Mouse (Mus musculus) gastrocnemius, postnatal 4 days (tissue): ENCODE results near the gene Sucnr1. TPM values are rescaled to one million over a fixed set of nuclear protein-coding genes. Genes with fewer than 3 reads are reported as not detected.

Experiments
- DNase-seq, 2 experiments: peaks; one replicate each; pipeline ENCODE4 v3.0.0; 2021 to 2022; ENCODE audit warnings: low spot score in 2 of 2, mixed read lengths in 2 of 2
- total RNA-seq, 2 experiments: library from RNA; stranded (reverse); gene quantifications; 2 replicates each; pipeline ENCODE4 v1.2.3; 2021

Sucnr1 gene
- total RNA-seq, 2 experiments from 2014 or later: 0.16 TPM; not detected in 1

DNA sequence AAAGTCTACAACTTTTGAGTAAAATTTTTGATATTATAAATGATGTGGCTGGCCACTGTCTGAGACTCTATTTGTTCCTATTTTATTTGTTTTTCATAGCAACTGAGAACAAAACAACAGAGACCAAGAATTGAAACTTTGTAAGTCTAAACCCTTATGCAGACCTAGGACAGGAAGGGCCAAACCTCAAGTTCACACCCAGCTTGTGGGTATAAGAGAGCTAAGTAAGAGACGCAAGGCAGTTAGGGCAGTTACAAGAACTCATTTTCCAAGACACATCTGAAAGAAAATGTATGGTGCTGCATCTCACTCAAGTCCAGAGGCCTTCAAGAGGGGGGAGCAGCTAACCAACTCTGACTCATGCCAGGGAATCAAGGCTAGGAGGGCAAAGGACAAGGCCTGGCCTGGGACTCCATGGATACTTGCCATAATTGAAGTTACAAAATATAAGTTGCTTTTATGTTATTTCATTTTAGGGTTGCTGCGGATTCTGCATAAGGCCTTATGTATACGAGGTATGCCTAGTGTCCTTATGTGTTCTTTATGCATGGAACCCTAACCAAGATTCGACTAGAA lies 29.6 kb downstream of the Sucnr1 start:
- DNase-seq: no peak

DNA sequence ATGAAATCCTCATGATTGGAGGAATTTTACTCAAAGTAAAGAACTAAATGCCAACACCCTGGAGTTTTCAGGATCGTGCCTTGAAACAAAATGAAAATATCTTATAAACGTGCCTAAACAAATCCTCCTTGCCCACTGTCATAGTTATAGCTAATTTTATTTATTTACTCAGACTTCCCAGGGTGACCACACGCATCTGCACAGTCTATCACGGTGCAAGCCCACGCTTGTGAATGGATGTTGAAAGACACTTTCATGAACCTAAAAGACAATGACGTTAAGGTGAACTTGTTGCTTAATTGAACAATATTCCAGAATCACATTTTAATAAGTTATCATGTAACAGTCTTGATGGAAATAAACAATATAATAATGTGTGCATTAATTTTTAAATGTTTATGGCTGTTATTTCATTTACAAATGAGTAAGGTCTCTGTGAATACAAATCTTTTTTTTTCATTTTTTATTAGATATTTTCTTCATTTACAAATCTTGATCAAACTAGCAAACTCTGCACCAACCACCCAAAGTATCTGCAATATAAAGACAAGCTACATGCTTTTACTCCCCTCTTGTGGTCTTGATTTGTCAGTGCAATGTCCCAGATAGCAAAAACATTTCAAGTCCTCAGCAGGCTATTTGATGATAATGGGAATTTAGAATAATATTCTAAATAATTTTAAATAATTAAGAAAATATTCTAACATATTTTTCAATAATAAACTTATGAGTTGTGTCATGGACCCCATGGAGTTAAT lies 30.4 kb downstream of the Sucnr1 start:
- no peak for DNase-seq

DNA sequence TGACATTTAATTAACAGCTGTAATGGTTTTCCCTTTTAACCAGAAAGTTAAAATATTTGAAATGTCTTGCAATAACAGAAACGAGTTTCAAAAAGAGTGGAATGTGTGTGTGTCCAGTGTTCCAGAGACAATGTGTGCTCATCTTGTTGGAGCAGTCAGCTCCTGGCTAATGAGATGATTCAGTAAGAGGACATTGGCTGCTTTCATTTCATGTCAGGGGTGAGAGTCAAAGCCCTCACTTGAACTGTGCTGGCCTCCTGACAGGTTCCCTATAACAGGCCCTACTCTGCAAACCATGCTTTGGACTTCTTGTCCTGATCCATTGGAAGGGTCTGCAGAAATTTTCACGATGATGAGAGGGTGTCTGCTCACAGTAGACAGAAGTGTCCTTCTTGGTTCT lies 32.9 kb downstream of the Sucnr1 start:
- no peak for DNase-seq

DNA sequence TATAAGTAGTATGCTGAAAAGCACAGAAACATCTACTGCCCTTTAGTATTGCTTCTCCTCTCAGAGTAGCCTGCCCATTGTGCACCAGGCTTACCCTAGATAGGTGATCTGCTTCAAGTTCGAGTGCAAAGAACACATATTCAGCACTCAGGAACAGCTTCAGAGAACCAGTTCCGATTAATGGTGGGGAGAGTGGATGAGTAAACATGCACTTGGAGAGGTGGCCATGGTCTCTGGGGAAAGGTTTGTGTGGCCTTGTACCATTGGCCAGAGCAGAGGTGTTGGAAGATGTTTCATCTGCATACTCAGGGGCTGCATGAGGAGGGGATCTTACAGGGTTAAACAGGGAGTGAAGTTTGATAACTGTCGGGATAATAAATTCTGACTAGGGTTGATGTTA lies 39.8 kb downstream of the Sucnr1 start:
- no peak for DNase-seq

DNA sequence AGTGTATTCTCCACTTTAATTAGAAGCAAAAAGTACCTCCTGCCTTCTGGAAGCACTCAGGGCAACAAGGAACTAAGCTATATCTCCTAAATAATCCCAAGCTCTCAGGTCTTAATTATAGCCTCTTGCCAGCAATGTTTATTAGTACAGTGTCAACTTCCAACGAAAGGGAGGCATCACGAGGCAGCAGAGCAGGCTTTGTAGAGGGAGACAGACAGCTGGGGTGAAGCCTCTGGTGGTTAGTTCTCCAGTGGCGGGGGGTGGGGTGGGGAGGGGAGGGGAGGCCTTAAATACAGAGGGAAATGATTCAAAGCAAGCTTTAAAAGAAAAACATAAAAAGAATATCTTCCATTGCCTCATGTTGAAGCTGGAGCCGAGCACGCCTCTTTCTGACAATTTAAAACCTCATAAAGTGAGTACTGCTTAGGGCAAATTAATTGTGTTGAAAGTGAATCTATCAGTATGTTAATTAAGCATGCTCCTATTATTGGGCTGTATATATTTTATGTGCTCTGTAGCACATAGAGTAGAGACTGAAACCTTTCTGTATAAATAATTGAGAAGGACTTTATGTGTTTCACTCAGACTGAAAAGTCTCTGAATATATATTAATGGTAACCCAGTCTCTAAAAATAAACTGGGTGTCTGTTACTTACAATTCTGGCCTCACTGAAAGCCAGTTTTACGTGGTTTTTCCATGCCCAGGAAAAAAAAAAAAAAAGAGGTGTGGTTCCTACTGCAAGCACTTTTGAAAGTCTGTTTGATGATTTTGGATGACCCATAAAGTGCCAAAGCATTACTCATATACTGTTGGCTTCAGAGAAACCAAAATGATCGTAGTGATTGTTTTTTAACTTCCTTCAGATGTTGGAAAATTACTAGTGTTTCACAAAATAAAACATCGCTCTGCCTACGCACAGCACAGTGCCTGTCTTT lies 42.5 kb downstream of the Sucnr1 start:
- DNase-seq: no peak

DNA sequence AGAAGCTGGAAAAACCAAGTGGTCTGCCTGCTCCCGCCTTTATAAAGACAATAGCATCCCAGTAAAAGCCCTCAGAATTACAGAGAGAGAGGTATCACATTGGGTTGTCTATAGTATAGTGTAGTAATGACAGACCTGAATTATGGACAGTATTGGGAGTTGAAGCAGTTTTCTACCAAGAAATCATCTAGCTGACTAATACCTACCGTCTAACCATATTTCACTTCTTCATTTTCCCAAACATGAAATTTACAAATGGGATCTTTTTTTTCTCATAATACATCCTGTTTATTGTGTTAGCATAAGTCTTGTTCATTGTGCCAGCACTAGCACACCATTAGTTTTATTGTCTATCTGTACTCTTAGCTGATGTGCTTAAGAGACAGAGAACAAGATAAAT lies 44.9 kb downstream of the Sucnr1 start:
- no peak for DNase-seq

DNA sequence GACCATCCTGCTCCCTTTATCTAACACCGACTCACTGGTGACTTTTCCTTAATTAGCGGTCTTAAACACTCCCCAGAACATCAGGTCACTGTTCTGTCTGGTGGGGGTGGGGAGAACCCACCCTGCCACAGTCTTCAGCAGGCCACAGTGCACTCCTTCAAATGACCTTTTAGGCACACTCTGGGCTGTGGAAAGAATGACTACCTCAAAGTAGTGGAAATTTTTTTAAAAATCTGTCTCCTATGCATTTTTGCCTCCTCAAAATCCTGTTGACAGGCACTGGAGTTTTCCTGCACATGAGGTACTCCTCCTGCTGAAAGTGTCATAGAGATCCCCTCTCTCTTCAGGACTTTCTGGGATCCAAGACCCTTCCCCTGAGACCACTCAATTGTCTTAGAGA lies 46.6 kb downstream of the Sucnr1 start:
- no peak for DNase-seq

DNA sequence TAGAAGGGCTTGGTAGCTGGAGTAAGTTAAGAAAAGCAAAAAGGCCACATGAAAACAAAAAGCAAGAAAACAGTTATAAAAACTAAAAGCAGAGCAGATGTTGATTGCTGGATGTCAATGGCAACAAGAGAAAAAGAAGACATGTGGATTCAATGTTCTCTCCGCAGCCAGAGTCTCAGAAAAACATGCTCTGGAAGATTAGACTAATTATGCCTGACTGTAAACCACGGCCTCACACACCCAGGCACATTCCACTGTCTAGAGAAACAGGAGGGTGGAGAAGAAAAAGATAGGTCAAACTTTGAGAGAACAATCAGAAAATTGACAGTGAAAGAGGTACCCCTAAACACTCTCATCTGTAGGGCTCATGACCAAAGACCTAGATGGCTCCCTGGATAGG lies 54.1 kb downstream of the Sucnr1 start:
- no peak for DNase-seq

Other genes with a start within 250 kb of the Sucnr1 start
- not detected for gene Gm8298, start 220.8 kb upstream of the Sucnr1 start, total RNA-seq
- not detected for gene C130079G13Rik, start 156.7 kb upstream of the Sucnr1 start, total RNA-seq
- gene Aadacl2, start 75.1 kb upstream of the Sucnr1 start, total RNA-seq: not detected
- gene Aadac, start 56.2 kb upstream of the Sucnr1 start, total RNA-seq: under 1 TPM in 1 of 2 experiments, not detected in 1; 0.39 TPM